Mouse (Mus musculus) 3134 (cell line): Measurements from ENCODE around the gene Gm960.
"Not testable (repeated sequence)": the region's sequence is repeated elsewhere in the genome, so short reads cannot be mapped to it uniquely, and the experiment has no call there.

Experiments
- DNase-seq: peaks from one replicate; pipeline ENCODE4 v3.0.0-alpha.2; 2011; ENCODE audit warnings: low spot score; ENCODE audit not compliant: insufficient read length; ENCODE audit errors: extremely low read depth

Gm960 gene

DNA sequence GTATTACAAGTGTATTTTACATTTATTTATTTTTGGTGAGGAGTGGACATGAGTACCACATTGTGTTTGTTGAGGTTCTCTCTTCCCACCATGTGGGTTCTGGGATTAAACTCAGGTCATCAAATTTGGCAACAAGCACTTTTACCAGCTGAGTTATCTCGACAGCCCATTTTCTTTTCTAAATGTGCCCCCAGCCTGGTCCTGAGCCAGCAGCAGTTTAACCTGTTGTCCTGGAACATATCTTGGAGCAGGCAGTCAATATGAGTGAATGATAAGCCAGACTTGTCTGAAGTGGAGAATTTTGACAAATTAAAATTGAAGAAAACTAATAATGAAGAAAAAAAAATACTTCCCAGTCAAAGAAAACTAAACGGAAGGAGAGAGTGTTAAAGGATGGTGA is 102.4 kb downstream of the Gm960 start:
- DNase-seq = no peak

DNA sequence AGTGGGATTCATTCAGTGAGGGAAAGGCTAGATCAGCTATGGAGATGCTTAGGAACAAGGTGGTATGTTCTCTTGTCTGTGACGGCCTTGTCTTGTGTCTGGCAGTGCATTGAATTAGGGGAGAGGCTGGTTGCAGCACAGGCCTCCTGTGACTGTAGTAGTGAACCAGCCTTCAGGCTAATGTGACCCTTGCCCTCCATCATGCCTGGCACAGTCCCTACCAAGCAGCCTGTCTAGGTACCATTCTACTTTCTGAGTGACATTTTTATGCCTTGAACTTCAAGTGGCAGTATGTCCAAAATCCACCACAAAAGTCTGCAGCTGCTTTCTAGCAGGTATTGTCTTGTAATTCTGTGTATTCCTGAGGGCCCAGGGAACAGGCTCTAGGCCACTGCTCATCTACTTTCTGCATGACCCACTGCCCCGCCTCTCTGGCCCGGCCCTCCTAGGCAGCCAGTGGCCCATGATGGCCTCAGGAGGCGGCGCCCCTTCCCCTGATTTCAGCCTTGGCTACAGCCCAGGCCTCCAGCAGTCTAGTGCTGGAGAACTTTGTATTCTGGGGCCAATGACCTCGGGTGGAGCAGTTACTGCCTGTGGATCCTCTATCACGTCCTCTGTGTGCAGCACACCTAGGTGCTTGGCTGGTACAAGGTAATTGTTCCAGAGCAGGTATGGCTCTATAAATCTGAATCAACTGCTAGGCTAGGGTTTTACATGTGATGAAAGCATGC is 104.5 kb downstream of the Gm960 start:
- DNase-seq = no peak

DNA sequence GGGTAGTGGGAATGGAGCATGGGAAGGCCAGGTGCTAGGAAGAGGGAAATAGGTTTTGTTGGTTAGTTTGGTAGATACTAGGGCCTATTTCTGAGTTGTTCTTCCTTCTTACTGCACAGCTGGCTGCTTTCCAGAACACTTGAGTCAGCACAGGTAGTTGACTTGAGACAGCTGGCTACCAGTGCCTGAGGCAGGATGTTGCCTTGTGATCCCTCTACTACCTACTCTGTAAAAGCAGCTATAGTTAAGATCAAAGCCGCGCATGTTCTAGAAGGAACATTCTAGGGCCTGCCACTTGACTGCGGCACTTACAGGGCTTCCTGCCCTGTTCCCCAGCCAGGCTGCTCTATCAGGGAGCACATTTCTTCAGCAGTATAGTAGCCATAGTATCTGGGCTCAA is 108.4 kb downstream of the Gm960 start:
- no peak for DNase-seq

DNA sequence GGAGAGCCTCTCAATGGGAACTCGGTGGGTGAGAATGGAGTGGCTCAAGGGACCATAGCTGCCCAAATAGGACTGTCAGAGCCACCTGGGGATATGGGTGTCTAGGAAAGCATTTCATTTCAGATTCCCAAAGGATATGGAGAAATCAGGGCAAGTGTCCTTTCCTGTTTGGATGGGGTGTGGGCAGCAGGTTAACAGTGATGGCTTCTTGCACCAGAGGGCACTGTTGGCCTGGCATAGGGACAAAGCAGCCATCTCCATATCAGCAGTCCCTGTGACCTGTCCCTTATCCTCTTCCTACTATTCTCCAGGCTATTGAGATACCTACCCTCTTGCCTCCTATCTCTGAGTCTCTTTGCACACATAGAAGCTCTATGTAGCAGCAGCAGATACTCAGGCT is 109.4 kb downstream of the Gm960 start:
- DNase-seq = no peak

DNA sequence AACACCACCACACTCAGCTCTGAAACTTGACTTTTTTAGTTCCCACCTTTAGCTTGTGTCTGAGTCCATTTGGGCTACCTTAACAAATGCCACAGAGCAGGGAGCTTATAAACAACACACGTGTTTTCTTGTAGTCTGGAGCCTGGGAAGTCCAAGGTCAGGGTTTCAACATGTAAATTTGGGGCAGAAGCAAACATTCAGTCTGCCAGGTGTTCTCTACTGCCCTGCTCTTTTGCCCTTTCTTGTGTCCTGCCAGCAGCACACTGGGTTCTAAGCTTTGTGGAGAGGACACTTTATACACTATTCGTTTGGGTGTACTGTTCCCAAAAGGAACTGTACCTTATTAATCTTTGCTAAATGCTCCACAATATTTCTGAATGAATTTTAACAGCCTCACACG is 110.0 kb downstream of the Gm960 start:
- DNase-seq = no peak

DNA sequence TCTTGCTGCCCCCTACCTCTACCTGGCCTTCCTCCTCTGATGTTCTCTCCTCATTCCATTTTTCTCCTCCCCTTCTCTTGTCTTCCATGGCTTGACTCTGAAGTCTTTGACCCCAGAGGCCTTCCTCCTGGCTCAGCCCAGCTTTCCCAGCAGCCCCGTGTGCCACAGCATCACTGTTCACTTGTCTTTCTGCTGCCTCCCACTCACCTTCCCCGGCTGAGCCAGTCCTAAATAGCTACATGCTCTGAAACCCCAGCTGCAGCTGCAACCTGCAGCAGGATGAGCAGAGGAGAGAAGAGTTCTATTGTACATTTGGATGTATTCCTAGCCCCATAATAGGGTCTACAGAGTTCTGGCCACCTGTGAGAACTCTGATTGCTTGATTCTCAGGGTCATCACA is 111.0 kb downstream of the Gm960 start:
- no peak for DNase-seq

DNA sequence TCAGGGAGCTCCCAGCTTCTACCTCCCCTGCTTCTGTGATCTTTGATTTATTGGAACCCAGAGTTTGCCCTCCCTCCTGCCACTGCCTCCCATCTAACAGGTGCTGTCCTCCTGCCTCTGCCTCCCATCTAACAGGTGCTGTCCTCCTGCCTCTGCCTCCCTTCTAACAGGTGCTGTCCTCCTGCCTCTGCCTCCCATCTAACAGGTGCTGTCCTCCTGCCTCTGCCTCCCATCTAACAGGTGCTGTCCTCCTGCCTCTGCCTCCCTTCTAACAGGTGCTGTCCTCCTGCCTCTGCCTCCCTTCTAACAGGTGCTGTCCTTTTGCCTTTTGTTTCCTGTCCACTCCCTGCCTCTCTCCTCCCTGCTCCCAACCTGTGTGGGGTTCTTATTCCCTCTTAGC is 111.7 kb downstream of the Gm960 start:
- not testable (repeated sequence) for DNase-seq

DNA sequence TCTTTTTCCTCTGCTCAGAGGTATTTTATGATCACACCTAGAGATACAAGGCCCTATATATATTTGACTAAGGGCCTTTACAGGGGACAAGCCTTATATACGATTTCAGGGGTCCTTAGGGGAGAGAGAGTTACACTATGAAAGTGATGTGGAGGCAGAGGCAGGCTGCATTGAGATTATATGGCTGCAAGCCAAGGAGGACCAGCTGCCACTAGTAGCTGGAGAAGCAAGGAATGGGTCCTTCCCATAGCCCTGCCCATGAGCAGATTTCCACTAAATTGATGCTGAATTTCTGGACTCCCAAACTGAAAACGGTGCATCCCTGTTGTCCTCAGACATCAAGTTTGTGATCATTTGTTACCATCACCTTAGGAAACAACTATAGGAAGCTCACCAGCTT is 114.6 kb downstream of the Gm960 start:
- DNase-seq = no peak

DNA sequence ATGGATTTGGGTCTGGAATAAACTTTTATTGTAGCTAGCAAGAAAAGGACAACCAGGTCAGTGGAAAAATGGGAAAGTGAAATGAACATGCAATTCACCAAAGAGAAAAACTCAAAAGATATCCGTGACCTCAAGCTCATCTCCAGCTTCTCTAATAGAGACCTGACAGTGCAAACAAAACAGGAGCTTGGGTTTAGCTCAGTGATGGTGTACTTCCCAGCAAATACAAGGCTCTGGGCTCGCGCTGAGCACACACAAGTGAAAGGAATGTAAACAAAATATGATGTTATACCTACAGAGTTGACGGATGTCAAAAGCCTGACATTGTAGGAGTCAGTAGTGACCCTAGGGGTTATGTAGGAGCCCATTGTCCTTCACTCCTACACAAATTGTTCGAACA is 119.2 kb downstream of the Gm960 start:
- no peak for DNase-seq

DNA sequence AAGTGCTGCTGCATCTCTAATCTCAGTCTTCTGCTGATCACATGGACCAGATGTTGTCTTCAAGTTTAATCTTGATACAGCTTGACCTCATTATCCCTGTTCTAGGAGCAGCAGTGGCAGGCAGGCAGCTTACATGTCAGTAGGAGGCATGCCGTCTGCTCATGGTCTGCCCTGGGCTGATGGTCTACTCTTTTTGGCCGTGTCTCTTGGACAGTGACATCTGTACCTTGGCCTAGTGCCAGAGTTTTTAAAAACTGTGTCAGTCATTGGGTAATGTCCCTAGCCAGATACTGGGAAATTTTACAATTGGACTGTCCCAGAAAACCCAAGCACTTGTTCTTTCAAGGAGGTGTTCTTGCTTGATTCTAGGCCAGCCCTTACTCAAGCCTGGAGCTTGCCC is 119.7 kb downstream of the Gm960 start:
- no peak for DNase-seq
